Comparison of ENCODE assay signal across 18 mouse cellular contexts in genomic region chr4:119366758-119367526, GRCm38 (mm10). TPM values are rescaled to one million over a fixed set of nuclear protein-coding genes. Genes with fewer than 3 reads are reported as not detected.
DNase-seq lines count a peak whose midpoint lies in the region; ATAC-seq and TF ChIP-seq lines count a peak whose summit lies in the region.
"Had no signal": no experiment of that assay in that cellular context is flagged by ENCODE, and none has a peak within 500 bp of the region (broad histone marks: within the 10 kb centered on the region; RNA-seq: fewer than 3 reads in every experiment).

No protein-coding gene starts in this region.

- H3K4me1 ChIP-seq in hindbrain, postnatal 0 days (ENCODE audit: insufficient read depth, low read length) = no peaks in the 10 kb centered on the region
- no peaks in the 10 kb centered on the region for H3K4me1 ChIP-seq in hindbrain, embryonic 10.5 days (replicated peaks)
- H3K4me1 ChIP-seq in lung, embryonic 15.5 days = peaks cover 6% of the 10 kb centered on the region; the same call in 1 of the 2 replicates
- H3K4me1 ChIP-seq: limb, embryonic 10.5 days; liver, embryonic 15.5 days; midbrain, embryonic 15.5 days; neural tube, embryonic 12.5 days had no signal

- ATAC-seq in hindbrain, postnatal 0 days = no peak
- 0 out of 2 replicates have a peak, but pooled peaks have one; percentile 27 for ATAC-seq in lung, embryonic 15.5 days (ENCODE audit: borderline replicate concordance, extremely low read depth, low FRiP score, low TSS enrichment)
- no peak for ATAC-seq in megakaryocyte, adult 5-6 weeks (ENCODE audit: poor library complexity, severe bottlenecking)
- ATAC-seq in inflammation-experienced regulatory T-cells, adult 6 months = no peak
- ATAC-seq: midbrain, embryonic 15.5 days had no signal

- no peak overlapping the region for H3K9ac ChIP-seq in hindbrain, postnatal 0 days (replicated peaks; ENCODE audit: low read length)
- H3K9ac ChIP-seq in lung, embryonic 15.5 days = no peak overlapping the region
- H3K9ac ChIP-seq: liver, embryonic 15.5 days; midbrain, embryonic 15.5 days; neural tube, embryonic 12.5 days had no signal

- WGBS in hindbrain, postnatal 0 days = 67% methylated on average over 4 of the region's 4 CpGs
- WGBS in hindbrain, embryonic 10.5 days = 74% methylated on average over 4 of the region's 4 CpGs
- 29% methylated on average over 4 of the region's 4 CpGs for WGBS in lung, embryonic 15.5 days

- H3K4me3 ChIP-seq in hindbrain, postnatal 0 days (ENCODE audit: low read length) = no peak overlapping the region
- H3K4me3 ChIP-seq in hindbrain, embryonic 10.5 days = no peak overlapping the region
- H3K4me3 ChIP-seq in lung, embryonic 15.5 days = no peak overlapping the region
- H3K4me3 ChIP-seq: limb, embryonic 10.5 days; liver, embryonic 15.5 days; midbrain, embryonic 15.5 days; neural tube, embryonic 12.5 days had no signal

- H3K36me3 ChIP-seq in hindbrain, postnatal 0 days (ENCODE audit: insufficient read depth, low read length) = no peaks in the 10 kb centered on the region
- H3K36me3 ChIP-seq in hindbrain, embryonic 10.5 days = no peaks in the 10 kb centered on the region
- H3K36me3 ChIP-seq in lung, embryonic 15.5 days = no peaks in the 10 kb centered on the region
- H3K36me3 ChIP-seq: limb, embryonic 10.5 days; liver, embryonic 15.5 days; midbrain, embryonic 15.5 days; neural tube, embryonic 12.5 days had no signal

- TF ChIP-seq CTCF in hindbrain, postnatal 0 days (IDR thresholded peaks at IDR 0.05; ENCODE audit: low read depth) = no peak

- H3K4me2 ChIP-seq in hindbrain, postnatal 0 days (ENCODE audit: low read depth, low read length) = no peak overlapping the region
- no peak overlapping the region for H3K4me2 ChIP-seq in lung, embryonic 15.5 days
- H3K4me2 ChIP-seq: liver, embryonic 15.5 days; midbrain, embryonic 15.5 days; neural tube, embryonic 12.5 days had no signal

- no peaks in the 10 kb centered on the region for H3K9me3 ChIP-seq in hindbrain, postnatal 0 days (ENCODE audit: low read length)
- no peaks in the 10 kb centered on the region for H3K9me3 ChIP-seq in hindbrain, embryonic 10.5 days
- H3K9me3 ChIP-seq in lung, embryonic 15.5 days = no peaks in the 10 kb centered on the region
- H3K9me3 ChIP-seq: limb, embryonic 10.5 days; liver, embryonic 15.5 days; midbrain, embryonic 15.5 days; neural tube, embryonic 12.5 days had no signal

- no peaks in the 10 kb centered on the region for H3K27me3 ChIP-seq in hindbrain, postnatal 0 days (ENCODE audit: insufficient read depth, low read length)
- no peaks in the 10 kb centered on the region for H3K27me3 ChIP-seq in hindbrain, embryonic 10.5 days (ENCODE audit: insufficient read depth, poor library complexity, severe bottlenecking)
- no peaks in the 10 kb centered on the region for H3K27me3 ChIP-seq in lung, embryonic 15.5 days
- H3K27me3 ChIP-seq: liver, embryonic 15.5 days; midbrain, embryonic 15.5 days; neural tube, embryonic 12.5 days had no signal

- peak; percentile 10 for DNase-seq in hindbrain, postnatal 0 days (ENCODE audit: low spot score)
- DNase-seq in hindbrain, embryonic 10.5 days (ENCODE audit: low spot score) = no peak
- DNase-seq in 3T3-L1 (ENCODE audit: low read depth, low spot score) = peak; percentile 34
- peak; percentile 11 for DNase-seq in adrenal gland, adult 8-10 months
- DNase-seq in cerebellum, adult 9-11 months = no peak
- DNase-seq: B cell, adult 2 months; cerebellum, adult 11 months; heart, postnatal 14 days; right cerebral cortex, adult 18-20 months; thymus, adult 2 months had no signal

- no peak overlapping the region for H3K27ac ChIP-seq in hindbrain, postnatal 0 days
- H3K27ac ChIP-seq in hindbrain, embryonic 10.5 days = no peak overlapping the region
- H3K27ac ChIP-seq in lung, embryonic 15.5 days = no peak overlapping the region
- H3K27ac ChIP-seq: limb, embryonic 10.5 days; liver, embryonic 15.5 days; midbrain, embryonic 15.5 days; neural tube, embryonic 12.5 days had no signal

RNA-seq across cellular contexts. Expression of gene Ppih, which starts 46.6 kb away (rescaled TPM):
- total RNA-seq in hindbrain, postnatal 0 days (2014; rRNA removed) = 27.4 and 29.9 TPM in 2 replicates
- polyA plus RNA-seq in hindbrain, postnatal 0 days (2015; fragmentation: Nextera tagmentation; extraction: Ambion mirVana) = 50.4 and 55.3 TPM in 2 replicates
- polyA plus RNA-seq in hindbrain, embryonic 10.5 days (2016; fragmentation: Nextera tagmentation; extraction: Ambion mirVana) = 124 and 139 TPM in 2 replicates
- total RNA-seq in adrenal gland, adult 8-10 months (2022) = 10 to 100 TPM; 17.7 to 25.4 (median 24.3) TPM
- 102 and 115 TPM in 2 replicates for polyA plus RNA-seq in lung, embryonic 15.5 days (2015; fragmentation: Nextera tagmentation; extraction: Ambion mirVana)
- total RNA-seq in megakaryocyte, adult 5-6 weeks (2015) = 84.7 and 92.6 TPM in 2 replicates
- 87.4 and 98.8 TPM in 2 replicates for total RNA-seq in megakaryocyte, adult 5-6 weeks (2017)
- polyA plus RNA-seq in inflammation-experienced regulatory T-cells, adult 6 months (2017; shearing (Covaris generic)) = 10 to 100 TPM; 38.0 to 65.4 (median 46.1) TPM

RNA-seq across cellular contexts. Expression of gene Ccdc30, which starts 48.4 kb away (rescaled TPM):
- total RNA-seq in hindbrain, postnatal 0 days (2014; rRNA removed) = 10.0 and 13.4 TPM in 2 replicates
- 23.1 and 24.3 TPM in 2 replicates for polyA plus RNA-seq in hindbrain, postnatal 0 days (2015; fragmentation: Nextera tagmentation; extraction: Ambion mirVana)
- polyA plus RNA-seq in hindbrain, embryonic 10.5 days (2016; fragmentation: Nextera tagmentation; extraction: Ambion mirVana) = 6.6 and 11.0 TPM in 2 replicates
- 10 to 100 TPM; 15.6 to 33.1 (median 20.5) TPM for total RNA-seq in adrenal gland, adult 8-10 months (2022)
- 5.2 and 5.6 TPM in 2 replicates for polyA plus RNA-seq in lung, embryonic 15.5 days (2015; fragmentation: Nextera tagmentation; extraction: Ambion mirVana)
- 0.07 TPM in 1 of 2 replicates, not detected in the other for total RNA-seq in megakaryocyte, adult 5-6 weeks (2015)
- not detected in 2 replicates for total RNA-seq in megakaryocyte, adult 5-6 weeks (2017)
- polyA plus RNA-seq in inflammation-experienced regulatory T-cells, adult 6 months (2017; shearing (Covaris generic)) = 1 to 10 TPM in 2 of 3 experiments, under 1 TPM in 1; 0.53 to 3.8 (median 3.5) TPM

RNA-seq across cellular contexts. Expression of gene Ppcs, which starts 55.3 kb away (rescaled TPM):
- 12.1 and 14.1 TPM in 2 replicates for total RNA-seq in hindbrain, postnatal 0 days (2014; rRNA removed)
- 28.5 and 29.4 TPM in 2 replicates for polyA plus RNA-seq in hindbrain, postnatal 0 days (2015; fragmentation: Nextera tagmentation; extraction: Ambion mirVana)
- 25.6 and 29.7 TPM in 2 replicates for polyA plus RNA-seq in hindbrain, embryonic 10.5 days (2016; fragmentation: Nextera tagmentation; extraction: Ambion mirVana)
- 10 to 100 TPM; 47.3 to 58.1 (median 49.5) TPM for total RNA-seq in adrenal gland, adult 8-10 months (2022)
- polyA plus RNA-seq in lung, embryonic 15.5 days (2015; fragmentation: Nextera tagmentation; extraction: Ambion mirVana) = 35.1 and 36.2 TPM in 2 replicates
- total RNA-seq in megakaryocyte, adult 5-6 weeks (2015) = 8.0 and 8.6 TPM in 2 replicates
- total RNA-seq in megakaryocyte, adult 5-6 weeks (2017) = 7.2 and 7.6 TPM in 2 replicates
- 10 to 100 TPM; 58.2 to 69.1 (median 59.0) TPM for polyA plus RNA-seq in inflammation-experienced regulatory T-cells, adult 6 months (2017; shearing (Covaris generic))

RNA-seq across cellular contexts. Expression of gene Zmynd12, which starts 55.7 kb away (rescaled TPM):
- 0.11 TPM in 1 of 2 replicates, not detected in the other for total RNA-seq in hindbrain, postnatal 0 days (2014; rRNA removed)
- 0.51 and 1.3 TPM in 2 replicates for polyA plus RNA-seq in hindbrain, postnatal 0 days (2015; fragmentation: Nextera tagmentation; extraction: Ambion mirVana)
- 0.15 and 0.60 TPM in 2 replicates for polyA plus RNA-seq in hindbrain, embryonic 10.5 days (2016; fragmentation: Nextera tagmentation; extraction: Ambion mirVana)
- 1 to 10 TPM; 3.7 to 9.4 (median 6.6) TPM for total RNA-seq in adrenal gland, adult 8-10 months (2022)
- polyA plus RNA-seq in lung, embryonic 15.5 days (2015; fragmentation: Nextera tagmentation; extraction: Ambion mirVana) = 0.59 and 0.68 TPM in 2 replicates
- total RNA-seq in megakaryocyte, adult 5-6 weeks (2015) = not detected in 2 replicates
- not detected in 2 replicates for total RNA-seq in megakaryocyte, adult 5-6 weeks (2017)
- polyA plus RNA-seq in inflammation-experienced regulatory T-cells, adult 6 months (2017; shearing (Covaris generic)) = not detected
- total RNA-seq: heart, adult 8-10 months; heart, postnatal 14 days had no signal
- polyA plus RNA-seq: limb, embryonic 10.5 days had no signal

Comparison
In these comparisons a context has a peak if more than half of its experiments do, and no peak if none do; other contexts are left out.
1. DNase-seq: peak in hindbrain, postnatal 0 days (single experiment), 3T3-L1 (single experiment) and adrenal gland, adult 8-10 months (single experiment); none in hindbrain, embryonic 10.5 days (single experiment) and cerebellum, adult 9-11 months (single experiment).